Mouse (Mus musculus) forebrain, embryonic 13.5 days (tissue): Measurements from ENCODE around the gene Camta1. TPM values are rescaled to one million over a fixed set of nuclear protein-coding genes. Genes with fewer than 3 reads are reported as not detected.

Experiments
- ATAC-seq: fragments of 200-750 bp; cut with Nextera tagmentation; 2 replicates; pipeline ENCODE4 v1.8.0; 2017
- H3K27ac ChIP-seq: fragments of 300-500 bp; sonication (generic); 2 replicates; pipeline ENCODE4 v1.5.1; 2015; ENCODE audit warnings: inconsistent platforms, mild to moderate bottlenecking, moderate library complexity
- H3K27me3 ChIP-seq: fragments of 300-500 bp; sonication (generic); 2 replicates; pipeline ENCODE4 v1.6.1; 2015; ENCODE audit warnings: mild to moderate bottlenecking, inconsistent platforms
- H3K36me3 ChIP-seq: fragments of 300-500 bp; sonication (generic); 2 replicates; pipeline ENCODE4 v1.6.1; 2015; ENCODE audit warnings: mild to moderate bottlenecking, inconsistent platforms; ENCODE audit not compliant: poor library complexity, severe bottlenecking
- H3K4me1 ChIP-seq: fragments of 300-500 bp; sonication (generic); 2 replicates; pipeline ENCODE4 v1.6.1; 2015; ENCODE audit warnings: inconsistent platforms
- H3K4me2 ChIP-seq: fragments of 300-500 bp; sonication (generic); 2 replicates; pipeline ENCODE4 v1.6.1; 2015; ENCODE audit warnings: inconsistent platforms, mild to moderate bottlenecking, moderate library complexity
- H3K4me3 ChIP-seq: fragments of 300-500 bp; sonication (generic); 2 replicates; pipeline ENCODE4 v1.5.1; 2015; ENCODE audit warnings: mild to moderate bottlenecking, inconsistent platforms
- H3K9ac ChIP-seq: fragments of 300-500 bp; sonication (generic); 2 replicates; pipeline ENCODE4 v1.6.1; 2015; ENCODE audit warnings: mild to moderate bottlenecking, inconsistent platforms
- H3K9me3 ChIP-seq: fragments of 300-500 bp; sonication (generic); replicated peaks from 2 replicates; pipeline ENCODE4 v1.6.1; 2016; ENCODE audit warnings: inconsistent platforms
- WGBS: fragments of 180-500 bp; shearing (Covaris S2); methylation state at CpG from one replicate; pipeline ENCODE4 v1.1.7; 2015; 5-methylcytosine and 5-hydroxymethylcytosine counted together
- polyA plus RNA-seq: library from polyadenylated mRNA; unstranded; fragments of >200 nt; fragmentation: Nextera tagmentation; extraction: Ambion mirVana; gene quantifications from 2 replicates; pipeline ENCODE4 v1.2.1, GENCODE M21; 2015

Camta1 gene
- polyA plus RNA-seq, 1 experiment from 2014 or later: 150 TPM

DNA sequence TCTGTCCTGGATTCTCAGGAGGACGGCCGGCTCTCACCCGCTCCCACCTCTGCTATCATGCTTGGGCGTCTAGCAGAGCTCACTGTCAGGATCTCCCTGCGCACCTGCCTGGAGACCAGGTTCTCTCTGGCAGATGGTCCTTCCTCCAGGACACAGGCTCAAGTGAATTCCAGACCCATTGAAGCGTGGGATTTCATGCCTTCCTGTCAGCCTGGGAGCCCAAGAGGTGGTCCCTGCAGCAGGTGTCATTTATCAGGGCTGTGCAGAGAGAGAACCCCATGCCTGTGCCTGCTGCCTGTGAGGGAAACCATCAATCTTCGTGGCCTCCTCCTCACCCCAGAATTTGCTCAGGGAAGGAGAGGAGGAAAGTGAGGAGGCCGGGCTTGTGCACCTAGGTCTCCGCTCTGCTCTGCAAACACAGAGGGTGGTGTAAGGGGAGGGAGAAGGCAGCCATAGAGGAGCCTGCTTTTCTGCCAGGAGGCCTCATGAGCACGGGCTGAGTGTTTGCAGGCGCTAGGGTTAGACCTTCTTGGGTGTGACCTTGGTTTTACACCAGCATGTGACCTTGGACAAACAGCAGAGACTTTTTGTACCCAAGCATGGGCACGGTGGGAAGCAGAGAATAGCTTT lies 551.5 kb downstream of the Camta1 start:
- Histone ChIP-seq H3K4me1 (0 out of 2 replicates have a peak, but pooled peaks cover 4% of the 10 kb centered on the region), H3K36me3 (no peaks in the 10 kb centered on the region), H3K9me3 (no peaks in the 10 kb centered on the region), H3K4me3 (no peak overlapping the region), H3K9ac (no peak overlapping the region), H3K27ac (no peak overlapping the region), H3K4me2 (no peak overlapping the region), H3K27me3 (no peaks in the 10 kb centered on the region)
- WGBS: 70% methylated on average over 12 of the region's 12 CpGs
- ATAC-seq: no peak

GRCm38 (mm10) chr4:151306890-151307289 lies 554.8 kb downstream of the Camta1 start:
- WGBS: 88% methylated on average over 11 of the region's 11 CpGs
- no peak overlapping the region for H3K4me3 ChIP-seq
- no peak overlapping the region for H3K4me2 ChIP-seq
- H3K36me3 ChIP-seq: no peaks in the 10 kb centered on the region
- H3K27ac ChIP-seq: no peak overlapping the region
- H3K27me3 ChIP-seq: 0 out of 2 replicates have a peak, but pooled peaks cover 3% of the 10 kb centered on the region
- peaks cover 15% of the 10 kb centered on the region for H3K4me1 ChIP-seq
- no peaks in the 10 kb centered on the region for H3K9me3 ChIP-seq
- no peak overlapping the region for H3K9ac ChIP-seq
- no peak for ATAC-seq

DNA sequence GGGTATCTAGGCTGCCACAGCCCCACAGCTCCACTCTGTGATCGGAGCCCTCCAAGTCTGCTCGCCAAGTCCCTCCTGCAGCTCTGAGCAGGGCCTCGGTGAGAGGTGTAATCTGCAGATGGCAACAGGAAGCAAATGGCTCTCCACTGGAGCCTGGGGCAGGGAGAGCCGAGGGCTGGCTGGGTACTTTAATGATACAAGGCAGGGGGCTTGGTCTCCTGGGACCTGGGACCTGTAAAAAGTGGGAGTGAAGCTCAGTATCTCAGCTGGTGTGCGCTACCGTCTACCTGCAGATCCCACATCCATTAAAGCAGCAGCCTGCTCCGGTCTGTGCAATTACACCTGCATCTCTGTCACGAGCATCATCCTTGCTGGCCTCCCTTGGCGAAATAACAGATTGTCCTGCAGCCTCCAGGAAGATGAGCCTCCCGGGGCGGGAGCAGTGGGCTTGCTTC lies 555.3 kb downstream of the Camta1 start:
- Histone ChIP-seq H3K4me3 (no peak overlapping the region), H3K4me2 (no peak overlapping the region), H3K9ac (no peak overlapping the region), H3K9me3 (no peaks in the 10 kb centered on the region), H3K27ac (no peak overlapping the region), H3K4me1 (peaks cover 20% of the 10 kb centered on the region), H3K36me3 (no peaks in the 10 kb centered on the region), H3K27me3 (0 out of 2 replicates have a peak, but pooled peaks cover 3% of the 10 kb centered on the region)
- 76% methylated on average over 11 of the region's 11 CpGs for WGBS
- no peak for ATAC-seq

GRCm38 (mm10) chr4:151305761-151306160 lies 555.9 kb downstream of the Camta1 start:
- Histone ChIP-seq H3K4me1 (peaks cover 24% of the 10 kb centered on the region), H3K4me3 (no peak overlapping the region), H3K9ac (no peak overlapping the region), H3K27ac (no peak overlapping the region), H3K27me3 (0 out of 2 replicates have a peak, but pooled peaks cover 3% of the 10 kb centered on the region), H3K9me3 (no peaks in the 10 kb centered on the region), H3K4me2 (no peak overlapping the region), H3K36me3 (no peaks in the 10 kb centered on the region)
- 82% methylated on average over 6 of the region's 6 CpGs for WGBS
- ATAC-seq: no peak

GRCm38 (mm10) chr4:151303931-151304330 lies 557.7 kb downstream of the Camta1 start:
- Histone ChIP-seq H3K36me3 (no peaks in the 10 kb centered on the region), H3K9me3 (no peaks in the 10 kb centered on the region), H3K4me2 (no peak overlapping the region), H3K4me3 (no peak overlapping the region), H3K4me1 (peaks cover 25% of the 10 kb centered on the region), H3K27me3 (peaks cover 21% of the 10 kb centered on the region), H3K27ac (no peak overlapping the region), H3K9ac (no peak overlapping the region)
- ATAC-seq: no peak
- WGBS: 89% methylated on average over 3 of the region's 3 CpGs

- 83% methylated on average over 5 of the region's 5 CpGs for WGBS
- no peak for ATAC-seq
- Histone ChIP-seq H3K27ac (peak overlapping the region; percentile 38; the same call in 1 of the 2 replicates), H3K36me3 (no peaks in the 10 kb centered on the region), H3K4me1 (peaks cover 25% of the 10 kb centered on the region), H3K27me3 (peaks cover 22% of the 10 kb centered on the region), H3K9ac (no peak overlapping the region), H3K4me3 (no peak overlapping the region), H3K9me3 (no peaks in the 10 kb centered on the region), H3K4me2 (no peak overlapping the region)
These were observed 558.2 kb downstream of the Camta1 start for GRCm38 (mm10) chr4:151303436-151303835.

DNA sequence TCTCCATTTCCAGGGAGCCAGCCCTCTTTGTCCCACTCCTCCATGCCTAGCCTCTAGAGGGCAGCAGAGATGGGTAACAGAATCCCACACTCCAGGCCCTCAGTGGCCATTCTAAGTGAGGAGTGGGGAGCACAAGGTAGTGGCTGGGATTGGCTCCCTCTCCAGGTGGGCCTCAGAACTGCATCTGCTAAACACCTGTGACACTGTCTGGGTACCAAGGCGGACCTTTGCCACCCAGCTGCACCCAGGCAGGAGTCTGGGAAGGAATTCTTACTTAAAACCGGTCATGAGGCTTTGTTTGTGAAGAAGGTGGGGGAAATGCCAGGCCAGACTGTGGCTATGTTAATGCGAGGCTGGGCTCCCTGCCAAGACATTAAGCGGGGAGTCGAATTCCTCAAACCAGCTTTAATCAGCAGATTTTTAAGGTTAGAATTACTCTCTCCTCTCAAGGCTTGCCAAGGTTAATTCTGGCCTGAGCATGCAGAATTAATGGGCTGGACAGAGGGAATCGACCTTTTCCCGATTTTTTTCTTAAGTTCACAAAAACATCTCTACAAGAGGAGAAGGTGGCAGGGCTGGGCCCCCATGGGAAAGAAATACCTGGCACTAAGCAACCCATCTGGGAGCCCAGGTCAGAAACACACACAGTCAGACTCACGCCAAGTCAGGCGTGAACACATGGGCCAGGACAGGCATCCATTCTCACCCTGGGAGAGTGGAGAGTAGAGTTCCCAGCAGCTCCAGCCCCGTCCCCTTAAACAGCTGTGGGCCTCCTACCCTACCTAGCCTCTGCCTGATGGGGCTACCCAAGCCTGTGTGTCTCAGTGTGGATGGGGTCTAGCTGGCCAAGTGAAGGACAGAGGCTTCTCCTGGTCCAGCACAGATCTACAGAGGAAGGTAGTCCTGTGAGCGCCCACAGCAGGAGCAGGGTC lies 559.2 kb downstream of the Camta1 start:
- no peaks in the 10 kb centered on the region for H3K36me3 ChIP-seq
- 31% methylated on average over 11 of the region's 11 CpGs for WGBS
- peaks cover 22% of the 10 kb centered on the region for H3K27me3 ChIP-seq
- peak overlapping the region; percentile 35; the same call in 1 of the 2 replicates for H3K9ac ChIP-seq
- H3K4me3 ChIP-seq: no peak overlapping the region
- ATAC-seq: peak; percentile 66
- H3K4me2 ChIP-seq: no peak overlapping the region
- H3K27ac ChIP-seq: peak overlapping the region; percentile 57
- H3K9me3 ChIP-seq: no peaks in the 10 kb centered on the region
- H3K4me1 ChIP-seq: peaks cover 25% of the 10 kb centered on the region

GRCm38 (mm10) chr4:151301337-151301736 lies 560.3 kb downstream of the Camta1 start:
- no peak overlapping the region for H3K4me2 ChIP-seq
- peak; percentile 52 for ATAC-seq
- peaks cover 25% of the 10 kb centered on the region for H3K4me1 ChIP-seq
- H3K36me3 ChIP-seq: no peaks in the 10 kb centered on the region
- 59% methylated on average over 9 of the region's 9 CpGs for WGBS
- no peaks in the 10 kb centered on the region for H3K9me3 ChIP-seq
- H3K9ac ChIP-seq: no peak overlapping the region
- H3K27me3 ChIP-seq: peaks cover 22% of the 10 kb centered on the region
- no peak overlapping the region for H3K4me3 ChIP-seq
- no peak overlapping the region for H3K27ac ChIP-seq

DNA sequence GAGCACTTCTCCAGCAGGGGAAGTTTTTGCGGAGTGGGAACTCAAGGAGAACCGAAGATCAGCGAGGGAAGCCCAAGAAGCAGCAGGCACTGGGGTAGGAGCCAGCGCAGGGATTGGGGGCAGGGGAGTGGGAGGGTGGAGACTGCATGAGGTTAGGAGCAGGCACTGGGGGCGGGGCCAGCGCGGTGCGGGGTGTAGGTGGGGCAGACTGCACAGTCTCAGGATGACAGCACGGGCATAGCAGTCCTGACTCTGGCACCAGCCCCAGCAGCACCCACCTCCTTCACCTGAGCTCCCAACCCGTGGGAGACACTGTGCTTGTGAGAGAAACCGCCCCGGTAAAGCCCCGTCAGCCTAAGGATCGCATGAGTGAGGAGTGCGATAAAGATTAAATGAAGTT lies 561.0 kb downstream of the Camta1 start:
- Histone ChIP-seq H3K36me3 (no peaks in the 10 kb centered on the region), H3K4me2 (no peak overlapping the region), H3K27me3 (peaks cover 22% of the 10 kb centered on the region), H3K9ac (no peak overlapping the region), H3K9me3 (no peaks in the 10 kb centered on the region), H3K4me1 (peaks cover 25% of the 10 kb centered on the region), H3K4me3 (no peak overlapping the region), H3K27ac (no peak overlapping the region)
- WGBS: 21% methylated on average over 15 of the region's 15 CpGs
- 0 out of 2 replicates have a peak, but pooled peaks have one; percentile 28 for ATAC-seq

DNA sequence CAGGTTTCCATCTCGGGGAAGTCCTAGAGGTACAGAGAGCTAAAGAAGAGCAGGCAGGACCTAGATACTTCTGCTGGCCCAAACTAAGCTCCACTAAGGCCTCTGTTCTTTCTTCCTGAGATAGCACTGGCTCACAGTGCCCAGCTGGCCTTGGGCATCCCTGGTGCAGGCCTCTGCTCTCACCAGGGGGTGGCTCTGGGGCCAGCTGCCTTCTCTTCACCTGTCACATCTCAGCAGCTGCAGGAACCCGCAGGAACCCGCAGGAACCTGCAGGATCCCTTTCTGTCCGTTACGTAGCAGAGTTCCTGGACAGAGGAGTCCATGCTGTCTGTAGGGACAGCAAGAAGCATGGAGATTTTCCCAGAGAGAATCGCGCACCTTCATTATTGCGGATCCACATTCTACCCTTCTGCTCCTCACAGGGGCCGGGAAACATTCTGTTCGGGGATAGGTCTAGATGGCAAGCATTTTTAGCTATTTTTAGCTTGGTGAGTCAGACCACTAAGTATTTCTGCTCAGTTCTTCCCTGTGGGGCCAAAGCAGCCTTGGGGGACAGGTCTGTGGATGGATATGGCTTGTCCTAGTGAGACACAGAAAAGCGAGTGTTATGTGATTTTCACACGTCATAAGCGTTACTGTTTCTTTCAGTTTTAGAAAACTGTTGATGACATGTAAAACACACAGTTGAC lies 566.0 kb downstream of the Camta1 start:
- Histone ChIP-seq H3K4me2 (no peak overlapping the region), H3K36me3 (no peaks in the 10 kb centered on the region), H3K9ac (no peak overlapping the region), H3K4me1 (peaks cover 5% of the 10 kb centered on the region), H3K27me3 (peaks cover 35% of the 10 kb centered on the region), H3K4me3 (no peak overlapping the region), H3K9me3 (no peaks in the 10 kb centered on the region), H3K27ac (no peak overlapping the region)
- WGBS: 87% methylated on average over 13 of the region's 13 CpGs
- ATAC-seq: no peak

DNA sequence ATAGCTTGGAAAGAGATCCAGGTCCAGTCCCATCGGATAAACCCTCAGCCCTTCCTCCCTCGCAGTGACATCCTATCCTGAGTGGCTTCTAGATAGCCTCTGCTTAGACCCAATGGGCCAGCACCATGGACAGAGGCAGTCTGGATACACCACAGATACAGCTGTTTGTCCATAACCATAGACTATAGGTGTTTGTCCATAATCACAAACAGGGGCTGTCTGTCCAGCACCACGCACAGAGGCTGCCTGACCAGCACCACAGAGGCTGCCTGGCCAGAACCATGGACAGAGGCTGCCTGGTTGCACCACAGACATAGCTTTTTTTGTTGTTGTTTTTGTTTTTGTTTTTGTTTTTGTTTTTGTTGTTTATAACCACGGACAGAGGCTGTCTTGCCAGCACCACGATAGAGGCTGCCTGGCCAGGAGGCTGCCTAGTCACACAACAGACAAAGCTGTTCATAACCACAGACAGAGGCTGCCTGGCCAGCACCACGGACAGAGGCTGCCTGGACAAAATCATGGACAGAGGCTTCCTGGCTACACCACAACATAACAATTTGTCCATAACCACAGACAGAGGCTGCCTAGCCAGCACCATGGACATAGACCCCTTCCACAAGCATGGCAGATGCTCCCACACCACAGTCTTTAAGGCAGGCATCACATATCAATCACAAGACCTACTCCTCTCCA lies 572.6 kb downstream of the Camta1 start:
- peaks cover 48% of the 10 kb centered on the region for H3K27me3 ChIP-seq
- H3K4me1 ChIP-seq: peaks cover 11% of the 10 kb centered on the region
- no peak overlapping the region for H3K27ac ChIP-seq
- H3K4me2 ChIP-seq: no peak overlapping the region
- no peak overlapping the region for H3K4me3 ChIP-seq
- ATAC-seq: no peak
- no peak overlapping the region for H3K9ac ChIP-seq
- 62% methylated on average over 6 of the region's 6 CpGs for WGBS
- no peaks in the 10 kb centered on the region for H3K36me3 ChIP-seq
- no peaks in the 10 kb centered on the region for H3K9me3 ChIP-seq
